Mouse (Mus musculus) erythroblast, embryonic 14.5 days (primary cell): ENCODE data around the gene Rdh16f1.

Experiments
- GATA1 ChIP-seq: IDR thresholded peaks from 2 replicates; pipeline ENCODE4 v1.6.1; 2012; ENCODE audit warnings: low read length, inconsistent platforms, mixed read lengths
- TAL1 ChIP-seq: IDR thresholded peaks from 3 replicates; pipeline ENCODE4 v1.6.1; 2012; ENCODE audit warnings: low read length, inconsistent platforms, mixed read lengths

- TF ChIP-seq TAL1 (no peak), GATA1 (no peak)
Measured at GRCm38 (mm10) chr10:127759181-127760110, at the start of gene Rdh16f1, which contains the start of gene Rdh1.
